Mouse (Mus musculus): Measurements from ENCODE around the gene Ptprcap. TPM values are rescaled to one million over a fixed set of nuclear protein-coding genes. Genes with fewer than 3 reads are reported as not detected.
"Not testable (repeated sequence)": the region's sequence is repeated elsewhere in the genome, so short reads cannot be mapped to it uniquely, and the experiment has no call there.

The Ptprcap gene
- 140 and 184 TPM in 2 replicates for total RNA-seq (2017)

- ATAC-seq (replicated peaks; ENCODE audit: low read depth, poor library complexity, severe bottlenecking): no peak
Observed at GRCm38 (mm10) chr19:4153232-4153654, at the start of gene Ptprcap. Gene Ptprcap (plus strand): TSS chr19:4153604.

GRCm38 (mm10) chr19:4103792-4104191, 49.6 kb upstream of the Ptprcap start:
- no peak for ATAC-seq (replicated peaks; ENCODE audit: low read depth, poor library complexity, severe bottlenecking)

GRCm38 (mm10) chr19:4104675-4105194, 48.7 kb upstream of the Ptprcap start:
- no peak for ATAC-seq (replicated peaks; ENCODE audit: low read depth, poor library complexity, severe bottlenecking)

- no peak for ATAC-seq (replicated peaks; ENCODE audit: low read depth, poor library complexity, severe bottlenecking)
Observed at GRCm38 (mm10) chr19:4106654-4107053, 46.8 kb upstream of the Ptprcap start.

- no peak for ATAC-seq (replicated peaks; ENCODE audit: low read depth, poor library complexity, severe bottlenecking)
Observed at GRCm38 (mm10) chr19:4108535-4108934, 44.9 kb upstream of the Ptprcap start.

- no peak for ATAC-seq (replicated peaks; ENCODE audit: low read depth, poor library complexity, severe bottlenecking)
Observed at GRCm38 (mm10) chr19:4112063-4112960, 41.1 kb upstream of the Ptprcap start.

GRCm38 (mm10) chr19:4113186-4113805, 40.1 kb upstream of the Ptprcap start:
- peak; percentile 92 for ATAC-seq (replicated peaks; ENCODE audit: low read depth, poor library complexity, severe bottlenecking)

- ATAC-seq (replicated peaks; ENCODE audit: low read depth, poor library complexity, severe bottlenecking): peak; percentile 51
Observed at GRCm38 (mm10) chr19:4113806-4114230, 39.6 kb upstream of the Ptprcap start.

- no peak for ATAC-seq (replicated peaks; ENCODE audit: low read depth, poor library complexity, severe bottlenecking)
Observed at GRCm38 (mm10) chr19:4114551-4114950, 38.9 kb upstream of the Ptprcap start.

GRCm38 (mm10) chr19:4115144-4115543, 38.3 kb upstream of the Ptprcap start:
- no peak for ATAC-seq (replicated peaks; ENCODE audit: low read depth, poor library complexity, severe bottlenecking)

- ATAC-seq (replicated peaks; ENCODE audit: low read depth, poor library complexity, severe bottlenecking): no peak
Observed at GRCm38 (mm10) chr19:4115816-4116215, 37.6 kb upstream of the Ptprcap start.

GRCm38 (mm10) chr19:4117006-4117405, 36.4 kb upstream of the Ptprcap start:
- ATAC-seq (replicated peaks; ENCODE audit: low read depth, poor library complexity, severe bottlenecking): no peak

GRCm38 (mm10) chr19:4118350-4118749, 35.1 kb upstream of the Ptprcap start:
- ATAC-seq (replicated peaks; ENCODE audit: low read depth, poor library complexity, severe bottlenecking): no peak

GRCm38 (mm10) chr19:4119716-4120487, 33.5 kb upstream of the Ptprcap start:
- no peak for ATAC-seq (replicated peaks; ENCODE audit: low read depth, poor library complexity, severe bottlenecking)

- ATAC-seq (replicated peaks; ENCODE audit: low read depth, poor library complexity, severe bottlenecking): no peak
Observed at GRCm38 (mm10) chr19:4120496-4120895, 32.9 kb upstream of the Ptprcap start.

- ATAC-seq (replicated peaks; ENCODE audit: low read depth, poor library complexity, severe bottlenecking): peak; percentile 74
Observed at GRCm38 (mm10) chr19:4121097-4121805, 32.2 kb upstream of the Ptprcap start.

- ATAC-seq (replicated peaks; ENCODE audit: low read depth, poor library complexity, severe bottlenecking): not testable (repeated sequence)
Observed at GRCm38 (mm10) chr19:4121896-4122295, 31.5 kb upstream of the Ptprcap start.

- ATAC-seq (replicated peaks; ENCODE audit: low read depth, poor library complexity, severe bottlenecking): no peak
Observed at GRCm38 (mm10) chr19:4122411-4123370, 30.7 kb upstream of the Ptprcap start.

GRCm38 (mm10) chr19:4124432-4124831, 29.0 kb upstream of the Ptprcap start:
- no peak for ATAC-seq (replicated peaks; ENCODE audit: low read depth, poor library complexity, severe bottlenecking)
